Mouse (Mus musculus) fibroblast of lung, adult 2 months (primary cell): ENCODE results near the gene Rxfp1.
"Not testable (repeated sequence)": the region's sequence is repeated elsewhere in the genome, so short reads cannot be mapped to it uniquely, and the experiment has no call there.

ENCODE experiments used
- DNase-seq: peaks from one replicate; pipeline ENCODE4 v3.0.0-alpha.2; 2011; ENCODE audit warnings: low read depth

The Rxfp1 gene

GRCm38 (mm10) chr3:79737780-79738179, at the start of gene Rxfp1:
Rxfp1 (minus strand) TSS chr3:79737880.
- DNase-seq: no peak

GRCm38 (mm10) chr3:79784362-79784736, 46.7 kb upstream of the Rxfp1 start:
- DNase-seq: no peak

GRCm38 (mm10) chr3:79783630-79784361, 46.1 kb upstream of the Rxfp1 start:
- no peak for DNase-seq

- DNase-seq: peak; percentile 4
These were observed 35.0 kb upstream of the Rxfp1 start for GRCm38 (mm10) chr3:79772701-79773100.

GRCm38 (mm10) chr3:79753736-79754135, 16.1 kb upstream of the Rxfp1 start:
- no peak for DNase-seq

GRCm38 (mm10) chr3:79746585-79746984, 8.9 kb upstream of the Rxfp1 start:
- no peak for DNase-seq

GRCm38 (mm10) chr3:79745101-79745500, 7.4 kb upstream of the Rxfp1 start:
- no peak for DNase-seq

- no peak for DNase-seq
These were observed 6.7 kb upstream of the Rxfp1 start for GRCm38 (mm10) chr3:79744415-79744814.

GRCm38 (mm10) chr3:79740351-79740750, 2.7 kb upstream of the Rxfp1 start:
- no peak for DNase-seq

- no peak for DNase-seq
These were observed 771 bp upstream of the Rxfp1 start for GRCm38 (mm10) chr3:79738451-79738850.

- no peak for DNase-seq
These were observed 11.1 kb downstream of the Rxfp1 start for GRCm38 (mm10) chr3:79726506-79727075.

GRCm38 (mm10) chr3:79720756-79721484, 16.8 kb downstream of the Rxfp1 start:
- DNase-seq: no peak

GRCm38 (mm10) chr3:79706436-79706835, 31.2 kb downstream of the Rxfp1 start:
- no peak for DNase-seq

GRCm38 (mm10) chr3:79703135-79703534, 34.5 kb downstream of the Rxfp1 start:
- no peak for DNase-seq

GRCm38 (mm10) chr3:79691957-79692356, 45.7 kb downstream of the Rxfp1 start:
- no peak for DNase-seq

- no peak for DNase-seq
These were observed 47.5 kb downstream of the Rxfp1 start for GRCm38 (mm10) chr3:79690111-79690651.

- DNase-seq: not testable (repeated sequence)
These were observed 49.6 kb downstream of the Rxfp1 start for GRCm38 (mm10) chr3:79688101-79688500.

GRCm38 (mm10) chr3:79683529-79683928, 54.2 kb downstream of the Rxfp1 start:
- DNase-seq: no peak

GRCm38 (mm10) chr3:79682351-79683132, 55.1 kb downstream of the Rxfp1 start:
- no peak for DNase-seq

- no peak for DNase-seq
These were observed 61.3 kb downstream of the Rxfp1 start for GRCm38 (mm10) chr3:79676411-79676810.

GRCm38 (mm10) chr3:79674641-79675040, 63.0 kb downstream of the Rxfp1 start:
- no peak for DNase-seq

GRCm38 (mm10) chr3:79673082-79673481, 64.6 kb downstream of the Rxfp1 start:
- DNase-seq: peak; percentile 11
